ENCODE assay signal across 8 mouse cellular contexts in the genomic region with DNA sequence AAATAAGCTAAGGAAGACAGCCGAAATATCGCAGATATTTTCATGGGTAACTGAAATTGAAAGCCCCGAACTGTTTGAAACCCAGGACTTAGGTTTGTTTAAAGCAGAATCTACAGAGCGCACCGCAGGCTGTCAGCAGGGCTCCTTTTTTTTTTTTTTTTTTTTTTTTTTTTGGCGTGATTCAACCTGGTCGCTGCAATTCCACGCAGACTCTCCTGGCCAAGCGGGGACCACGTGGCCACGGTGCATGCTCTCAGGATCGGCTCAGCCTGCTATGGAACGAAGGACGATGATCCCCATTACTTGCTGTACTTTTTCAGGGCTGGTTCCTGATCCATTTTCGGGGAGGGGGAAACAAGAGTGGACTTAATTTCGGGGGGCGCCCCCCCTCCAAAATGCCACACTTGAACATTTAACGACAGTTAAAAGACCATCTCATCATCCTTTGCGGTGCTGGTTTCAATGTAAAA. TPM values are rescaled to one million over a fixed set of nuclear protein-coding genes. Genes with fewer than 3 reads are reported as not detected.
DNase-seq lines count a peak whose midpoint lies in the region; ATAC-seq and TF ChIP-seq lines count a peak whose summit lies in the region.

No protein-coding gene starts in this region.

- peaks cover 2% of the 10 kb centered on the region; the same call in 1 of the 2 replicates for H3K4me1 ChIP-seq in kidney, adult 2 months (ENCODE audit: control insufficient read depth, insufficient read depth, low read length)
- peaks cover 23% of the 10 kb centered on the region for H3K4me1 ChIP-seq in embryonic facial prominence, embryonic 12.5 days
- peaks cover 46% of the 10 kb centered on the region for H3K4me1 ChIP-seq in hindbrain, embryonic 13.5 days (replicated peaks)
- H3K4me1 ChIP-seq in liver, embryonic 12.5 days, result peaks cover 70% of the 10 kb centered on the region
- H3K4me1 ChIP-seq in neural tube, embryonic 13.5 days (replicated peaks), result peaks cover 52% of the 10 kb centered on the region

- no peaks in the 10 kb centered on the region for H3K27me3 ChIP-seq in kidney, adult 2 months (replicated peaks; ENCODE audit: control insufficient read depth, insufficient read depth, low read length)
- peaks cover 24% of the 10 kb centered on the region for H3K27me3 ChIP-seq in embryonic facial prominence, embryonic 12.5 days
- H3K27me3 ChIP-seq in hindbrain, embryonic 13.5 days, result peaks cover 8% of the 10 kb centered on the region
- H3K27me3 ChIP-seq in liver, embryonic 12.5 days (replicated peaks), result no peaks in the 10 kb centered on the region
- H3K27me3 ChIP-seq in neural tube, embryonic 13.5 days, result peaks cover 11% of the 10 kb centered on the region; the same call in 1 of the 2 replicates

- TF ChIP-seq CTCF in kidney, adult 2 months (conservative IDR thresholded peaks at IDR 0.05; ENCODE audit: insufficient read depth, insufficient read length, low read depth, low read length), result no peak

- no peak for ATAC-seq in embryonic facial prominence, embryonic 12.5 days (ENCODE audit: insufficient number of reproducible peaks, insufficient read depth, low FRiP score, low TSS enrichment)
- no peak for ATAC-seq in hindbrain, embryonic 13.5 days (ENCODE audit: low FRiP score)
- ATAC-seq in liver, embryonic 12.5 days, result no peak
- ATAC-seq in neural tube, embryonic 13.5 days (ENCODE audit: low read depth), result no peak

- H3K9ac ChIP-seq in embryonic facial prominence, embryonic 12.5 days, result peak overlapping the region; percentile 74
- H3K9ac ChIP-seq in hindbrain, embryonic 13.5 days, result peak overlapping the region; percentile 93
- peak overlapping the region; percentile 97 for H3K9ac ChIP-seq in liver, embryonic 12.5 days
- H3K9ac ChIP-seq in neural tube, embryonic 13.5 days, result peak overlapping the region; percentile 92

- no peak for TF ChIP-seq POLR2A in kidney, adult 2 months (IDR thresholded peaks at IDR 0.05; ENCODE audit: low read depth, low read length)

- H3K36me3 ChIP-seq in kidney, adult 2 months (ENCODE audit: control insufficient read depth, insufficient read depth, low read length), result no peaks in the 10 kb centered on the region
- H3K36me3 ChIP-seq in embryonic facial prominence, embryonic 12.5 days, result no peaks in the 10 kb centered on the region
- H3K36me3 ChIP-seq in hindbrain, embryonic 13.5 days, result no peaks in the 10 kb centered on the region
- no peaks in the 10 kb centered on the region for H3K36me3 ChIP-seq in liver, embryonic 12.5 days
- no peaks in the 10 kb centered on the region for H3K36me3 ChIP-seq in neural tube, embryonic 13.5 days

- WGBS in kidney, adult 2 months, result 7% methylated on average over 19 of the region's 19 CpGs
- WGBS in embryonic facial prominence, embryonic 12.5 days, result 2% methylated on average over 19 of the region's 19 CpGs
- under 1% methylated on average over 19 of the region's 19 CpGs for WGBS in hindbrain, embryonic 13.5 days
- under 1% methylated on average over 19 of the region's 19 CpGs for WGBS in liver, embryonic 12.5 days (ENCODE audit: insufficient replicate concordance)
- WGBS in neural tube, embryonic 13.5 days, result under 1% methylated on average over 19 of the region's 19 CpGs

- peak overlapping the region; percentile 68 for H3K4me3 ChIP-seq in kidney, adult 2 months (ENCODE audit: insufficient read depth, low read depth, low read length)
- H3K4me3 ChIP-seq in embryonic facial prominence, embryonic 12.5 days, result peak overlapping the region; percentile 79
- H3K4me3 ChIP-seq in hindbrain, embryonic 13.5 days, result peak overlapping the region; percentile 83
- peak overlapping the region; percentile 94 for H3K4me3 ChIP-seq in liver, embryonic 12.5 days
- peak overlapping the region; percentile 82 for H3K4me3 ChIP-seq in neural tube, embryonic 13.5 days

- peak overlapping the region; percentile 99 for H3K4me2 ChIP-seq in embryonic facial prominence, embryonic 12.5 days (replicated peaks)
- peak overlapping the region; percentile 96 for H3K4me2 ChIP-seq in hindbrain, embryonic 13.5 days
- H3K4me2 ChIP-seq in liver, embryonic 12.5 days, result peak overlapping the region; percentile 99
- peak overlapping the region; percentile 94 for H3K4me2 ChIP-seq in neural tube, embryonic 13.5 days

- H3K27ac ChIP-seq in kidney, adult 2 months (ENCODE audit: insufficient read depth, low read depth, low read length), result no peak overlapping the region
- no peak overlapping the region for H3K27ac ChIP-seq in embryonic facial prominence, embryonic 12.5 days
- H3K27ac ChIP-seq in hindbrain, embryonic 13.5 days, result peak overlapping the region; percentile 95
- peak overlapping the region; percentile 94 for H3K27ac ChIP-seq in liver, embryonic 12.5 days
- H3K27ac ChIP-seq in neural tube, embryonic 13.5 days (replicated peaks), result peak overlapping the region; percentile 94

- DNase-seq in kidney, adult 2 months, result peak; percentile 32
- no peak for DNase-seq in kidney, adult 9 months
- peak; percentile 35 to 37 for DNase-seq in adrenal gland, adult 18-20 months (ENCODE audit: low spot score in 2 of 2)
- no peak for DNase-seq in urinary bladder, postnatal 25 days (ENCODE audit: low spot score)

- H3K9me3 ChIP-seq in embryonic facial prominence, embryonic 12.5 days, result no peaks in the 10 kb centered on the region
- H3K9me3 ChIP-seq in hindbrain, embryonic 13.5 days, result no peaks in the 10 kb centered on the region
- H3K9me3 ChIP-seq in liver, embryonic 12.5 days (replicated peaks), result no peaks in the 10 kb centered on the region
- H3K9me3 ChIP-seq in neural tube, embryonic 13.5 days, result no peaks in the 10 kb centered on the region

RNA-seq across cellular contexts. Expression of gene Frat1, which starts 1.4 kb away (rescaled TPM):
- polyA plus RNA-seq in kidney, adult 2 months (2012; rRNA removed), result 1.3 and 1.6 TPM in 2 replicates
- 1 to 10 TPM; 4.1 to 4.9 TPM for total RNA-seq in adrenal gland, adult 18-20 months (2021)
- polyA plus RNA-seq in embryonic facial prominence, embryonic 12.5 days (2016; fragmentation: Nextera tagmentation; extraction: Ambion mirVana), result 7.9 and 8.9 TPM in 2 replicates
- 25.6 and 27.8 TPM in 2 replicates for polyA plus RNA-seq in hindbrain, embryonic 13.5 days (2015; fragmentation: Nextera tagmentation; extraction: Ambion mirVana)
- 16.5 and 17.2 TPM in 2 replicates for polyA plus RNA-seq in liver, embryonic 12.5 days (2016; fragmentation: Nextera tagmentation; extraction: Ambion mirVana)
- polyA plus RNA-seq in neural tube, embryonic 13.5 days (2015; fragmentation: Nextera tagmentation; extraction: Ambion mirVana), result 22.0 and 24.8 TPM in 2 replicates

RNA-seq across cellular contexts. Expression of gene Frat2, which starts 16.8 kb away (rescaled TPM):
- 1.4 TPM in 2 replicates for polyA plus RNA-seq in kidney, adult 2 months (2012; rRNA removed)
- 1 to 10 TPM; 1.4 to 3.4 TPM for total RNA-seq in adrenal gland, adult 18-20 months (2021)
- polyA plus RNA-seq in embryonic facial prominence, embryonic 12.5 days (2016; fragmentation: Nextera tagmentation; extraction: Ambion mirVana), result 9.2 and 9.9 TPM in 2 replicates
- 8.4 and 10.4 TPM in 2 replicates for polyA plus RNA-seq in hindbrain, embryonic 13.5 days (2015; fragmentation: Nextera tagmentation; extraction: Ambion mirVana)
- polyA plus RNA-seq in liver, embryonic 12.5 days (2016; fragmentation: Nextera tagmentation; extraction: Ambion mirVana), result 12.0 and 14.0 TPM in 2 replicates
- 10.2 and 11.7 TPM in 2 replicates for polyA plus RNA-seq in neural tube, embryonic 13.5 days (2015; fragmentation: Nextera tagmentation; extraction: Ambion mirVana)

RNA-seq across cellular contexts. Expression of gene Arhgap19, which starts 29.3 kb away (rescaled TPM):
- polyA plus RNA-seq in kidney, adult 2 months (2012; rRNA removed), result 1.0 and 1.3 TPM in 2 replicates
- total RNA-seq in adrenal gland, adult 18-20 months (2021), result 1 to 10 TPM; 4.2 to 4.8 TPM
- 32.9 and 33.1 TPM in 2 replicates for polyA plus RNA-seq in embryonic facial prominence, embryonic 12.5 days (2016; fragmentation: Nextera tagmentation; extraction: Ambion mirVana)
- polyA plus RNA-seq in hindbrain, embryonic 13.5 days (2015; fragmentation: Nextera tagmentation; extraction: Ambion mirVana), result 6.3 and 7.6 TPM in 2 replicates
- polyA plus RNA-seq in liver, embryonic 12.5 days (2016; fragmentation: Nextera tagmentation; extraction: Ambion mirVana), result 37.6 and 40.7 TPM in 2 replicates
- 6.2 and 7.6 TPM in 2 replicates for polyA plus RNA-seq in neural tube, embryonic 13.5 days (2015; fragmentation: Nextera tagmentation; extraction: Ambion mirVana)

Comparison
In these comparisons a context has a peak if more than half of its experiments do, and no peak if none do; other contexts are left out.
1. DNase-seq: peak in kidney, adult 2 months (single experiment) and adrenal gland, adult 18-20 months (2 of 2); none in kidney, adult 9 months (single experiment) and urinary bladder, postnatal 25 days (single experiment).
2. H3K27ac ChIP-seq: peak in hindbrain, embryonic 13.5 days (single experiment), liver, embryonic 12.5 days (single experiment) and neural tube, embryonic 13.5 days (single experiment); none in kidney, adult 2 months (single experiment) and embryonic facial prominence, embryonic 12.5 days (single experiment).
3. Peak in every context shown above with its lines, with median percentiles within 50 percentile points of each other: H3K4me3 ChIP-seq, H3K4me2 ChIP-seq and H3K9ac ChIP-seq.